Mouse (Mus musculus) limb, embryonic 15.5 days (tissue): ENCODE results near the gene Sgms1. TPM values are rescaled to one million over a fixed set of nuclear protein-coding genes. Genes with fewer than 3 reads are reported as not detected.

Experiments
- ATAC-seq: fragments of 200-750 bp; cut with Nextera tagmentation; 2 replicates; pipeline ENCODE4 v1.8.0; 2017; ENCODE audit warnings: low read depth, moderate TSS enrichment; ENCODE audit not compliant: insufficient number of reproducible peaks, low FRiP score, low TSS enrichment
- H3K27ac ChIP-seq: fragments of 300-500 bp; sonication (generic); 2 replicates; pipeline ENCODE4 v1.5.1; 2015; ENCODE audit warnings: moderate library complexity, mild to moderate bottlenecking, inconsistent platforms
- H3K27me3 ChIP-seq: fragments of 300-500 bp; sonication (generic); 2 replicates; pipeline ENCODE4 v1.6.1; 2015; ENCODE audit warnings: inconsistent platforms
- H3K36me3 ChIP-seq: fragments of 300-500 bp; sonication (generic); 2 replicates; pipeline ENCODE4 v1.6.1; 2015; ENCODE audit warnings: inconsistent platforms
- H3K4me1 ChIP-seq: fragments of 300-500 bp; sonication (generic); 2 replicates; pipeline ENCODE4 v1.6.1; 2015; ENCODE audit warnings: inconsistent platforms
- H3K4me2 ChIP-seq: fragments of 300-500 bp; sonication (generic); 2 replicates; pipeline ENCODE4 v1.6.1; 2015; ENCODE audit warnings: mild to moderate bottlenecking, inconsistent platforms
- H3K4me3 ChIP-seq: fragments of 300-500 bp; sonication (generic); 2 replicates; pipeline ENCODE4 v1.5.1; 2015; ENCODE audit warnings: mild to moderate bottlenecking, inconsistent platforms
- H3K9ac ChIP-seq: fragments of 300-500 bp; sonication (generic); 2 replicates; pipeline ENCODE4 v1.6.1; 2015; ENCODE audit warnings: inconsistent platforms
- H3K9me3 ChIP-seq: fragments of 300-500 bp; sonication (generic); 2 replicates; pipeline ENCODE4 v1.6.1; 2016; ENCODE audit warnings: inconsistent platforms
- WGBS: fragments of 180-500 bp; shearing (Covaris S2); methylation state at CpG from one replicate; pipeline ENCODE4 v1.1.7; 2015; 5-methylcytosine and 5-hydroxymethylcytosine counted together
- polyA plus RNA-seq: library from polyadenylated mRNA; unstranded; fragments of >200 nt; fragmentation: Nextera tagmentation; extraction: Ambion mirVana; gene quantifications from 2 replicates; pipeline ENCODE4 v1.2.1, GENCODE M21; 2015

Gene Sgms1
- polyA plus RNA-seq, 1 experiment from 2014 or later = 45.6 TPM

- 72% methylated on average over 6 of the region's 6 CpGs for WGBS
Measured at GRCm38 (mm10) chr19:32379239-32379920, 10.1 kb downstream of the Sgms1 start.

GRCm38 (mm10) chr19:32378581-32378980 is 10.9 kb downstream of the Sgms1 start:
- no peaks in the 10 kb centered on the region for H3K9me3 ChIP-seq
- H3K4me3 ChIP-seq = no peak overlapping the region
- no peak overlapping the region for H3K4me2 ChIP-seq
- H3K9ac ChIP-seq = no peak overlapping the region
- no peak overlapping the region for H3K27ac ChIP-seq
- H3K36me3 ChIP-seq = no peaks in the 10 kb centered on the region
- no peak for ATAC-seq
- WGBS = 70% methylated on average over 3 of the region's 3 CpGs
- H3K4me1 ChIP-seq = peaks cover 20% of the 10 kb centered on the region
- H3K27me3 ChIP-seq = no peaks in the 10 kb centered on the region

More at GRCm38 (mm10) chr19:32379239-32379920, 10.1 kb downstream of the Sgms1 start:
- no peaks in the 10 kb centered on the region for H3K36me3 ChIP-seq
- H3K4me3 ChIP-seq = no peak overlapping the region
- no peak overlapping the region for H3K27ac ChIP-seq
- no peaks in the 10 kb centered on the region for H3K9me3 ChIP-seq
- no peak overlapping the region for H3K9ac ChIP-seq
- no peaks in the 10 kb centered on the region for H3K27me3 ChIP-seq
- ATAC-seq = no peak
- peaks cover 22% of the 10 kb centered on the region for H3K4me1 ChIP-seq
- H3K4me2 ChIP-seq = no peak overlapping the region

- no peak overlapping the region for H3K4me2 ChIP-seq
- ATAC-seq = no peak
- H3K4me3 ChIP-seq = no peak overlapping the region
- H3K9me3 ChIP-seq = no peaks in the 10 kb centered on the region
- peaks cover 20% of the 10 kb centered on the region for H3K4me1 ChIP-seq
- WGBS = 57% methylated on average over 7 of the region's 7 CpGs
- H3K27ac ChIP-seq = 0 out of 2 replicates have a peak overlapping the region, but pooled peaks have one; percentile 17
- H3K9ac ChIP-seq = no peak overlapping the region
- H3K27me3 ChIP-seq = no peaks in the 10 kb centered on the region
- no peaks in the 10 kb centered on the region for H3K36me3 ChIP-seq
Measured at GRCm38 (mm10) chr19:32377701-32378325, 11.7 kb downstream of the Sgms1 start.

- peaks cover 20% of the 10 kb centered on the region for H3K4me1 ChIP-seq
Measured at GRCm38 (mm10) chr19:32376886-32377535, 12.5 kb downstream of the Sgms1 start.

GRCm38 (mm10) chr19:32376054-32376453 is 13.5 kb downstream of the Sgms1 start:
- Histone ChIP-seq H3K9me3 (no peaks in the 10 kb centered on the region), H3K4me1 (peaks cover 20% of the 10 kb centered on the region), H3K27me3 (no peaks in the 10 kb centered on the region), H3K36me3 (no peaks in the 10 kb centered on the region), H3K27ac (no peak overlapping the region), H3K4me3 (no peak overlapping the region), H3K4me2 (no peak overlapping the region), H3K9ac (no peak overlapping the region)
- ATAC-seq = no peak
- 75% methylated on average over 4 of the region's 4 CpGs for WGBS

More at GRCm38 (mm10) chr19:32376886-32377535, 12.5 kb downstream of the Sgms1 start:
- no peak for ATAC-seq
- WGBS = 34% methylated on average over 7 of the region's 7 CpGs
- Histone ChIP-seq H3K27me3 (no peaks in the 10 kb centered on the region), H3K27ac (no peak overlapping the region), H3K9me3 (no peaks in the 10 kb centered on the region), H3K36me3 (no peaks in the 10 kb centered on the region), H3K4me2 (no peak overlapping the region), H3K9ac (no peak overlapping the region), H3K4me3 (no peak overlapping the region)

GRCm38 (mm10) chr19:32375473-32375985 is 14.0 kb downstream of the Sgms1 start:
- Histone ChIP-seq H3K27ac (no peak overlapping the region), H3K4me2 (no peak overlapping the region), H3K4me1 (peaks cover 20% of the 10 kb centered on the region), H3K27me3 (no peaks in the 10 kb centered on the region), H3K36me3 (no peaks in the 10 kb centered on the region), H3K9me3 (no peaks in the 10 kb centered on the region), H3K4me3 (no peak overlapping the region), H3K9ac (no peak overlapping the region)
- no peak for ATAC-seq
- 85% methylated on average over 4 of the region's 4 CpGs for WGBS

- Histone ChIP-seq H3K27ac (no peak overlapping the region), H3K4me3 (no peak overlapping the region), H3K4me1 (peaks cover 20% of the 10 kb centered on the region), H3K27me3 (no peaks in the 10 kb centered on the region), H3K9me3 (no peaks in the 10 kb centered on the region), H3K4me2 (no peak overlapping the region), H3K36me3 (no peaks in the 10 kb centered on the region), H3K9ac (no peak overlapping the region)
- ATAC-seq = no peak
- WGBS = 87% methylated on average over 10 of the region's 10 CpGs
Measured at GRCm38 (mm10) chr19:32374751-32375150, 14.8 kb downstream of the Sgms1 start.

GRCm38 (mm10) chr19:32373865-32374655 is 15.5 kb downstream of the Sgms1 start:
- Histone ChIP-seq H3K4me2 (no peak overlapping the region), H3K27me3 (no peaks in the 10 kb centered on the region), H3K4me1 (peaks cover 20% of the 10 kb centered on the region), H3K9me3 (no peaks in the 10 kb centered on the region), H3K9ac (no peak overlapping the region), H3K36me3 (no peaks in the 10 kb centered on the region), H3K4me3 (no peak overlapping the region), H3K27ac (no peak overlapping the region)
- no peak for ATAC-seq
- WGBS = 44% methylated on average over 16 of the region's 16 CpGs

- Histone ChIP-seq H3K4me3 (no peak overlapping the region), H3K36me3 (no peaks in the 10 kb centered on the region), H3K9me3 (no peaks in the 10 kb centered on the region), H3K4me2 (no peak overlapping the region), H3K27me3 (no peaks in the 10 kb centered on the region), H3K9ac (no peak overlapping the region), H3K27ac (0 out of 2 replicates have a peak overlapping the region, but pooled peaks have one; percentile 22), H3K4me1 (peaks cover 8% of the 10 kb centered on the region)
- 87% methylated on average over 4 of the region's 4 CpGs for WGBS
- no peak for ATAC-seq
Measured at GRCm38 (mm10) chr19:32372373-32372772, 17.1 kb downstream of the Sgms1 start.

GRCm38 (mm10) chr19:32367333-32367732 is 22.2 kb downstream of the Sgms1 start:
- no peaks in the 10 kb centered on the region for H3K4me1 ChIP-seq
- H3K4me2 ChIP-seq = no peak overlapping the region
- H3K9me3 ChIP-seq = no peaks in the 10 kb centered on the region
- H3K27me3 ChIP-seq = no peaks in the 10 kb centered on the region
- ATAC-seq = no peak
- H3K27ac ChIP-seq = no peak overlapping the region
- WGBS = 92% methylated on average over 8 of the region's 8 CpGs
- no peaks in the 10 kb centered on the region for H3K36me3 ChIP-seq
- H3K9ac ChIP-seq = no peak overlapping the region
- H3K4me3 ChIP-seq = no peak overlapping the region

GRCm38 (mm10) chr19:32366406-32366805 is 23.1 kb downstream of the Sgms1 start:
- 60% methylated on average over 9 of the region's 9 CpGs for WGBS
- Histone ChIP-seq H3K36me3 (no peaks in the 10 kb centered on the region), H3K9ac (no peak overlapping the region), H3K4me3 (no peak overlapping the region), H3K27me3 (no peaks in the 10 kb centered on the region), H3K9me3 (no peaks in the 10 kb centered on the region), H3K27ac (no peak overlapping the region), H3K4me1 (0 out of 2 replicates have a peak, but pooled peaks cover 5% of the 10 kb centered on the region), H3K4me2 (no peak overlapping the region)
- no peak for ATAC-seq
